Mouse (Mus musculus) cortical plate, adult 2 months (tissue): ENCODE results near the gene Gm4744.

ENCODE experiments used
- CTCF ChIP-seq: fragments of 200-500 bp; IDR thresholded peaks from 2 replicates; pipeline ENCODE4 v1.5.1; 2011; ENCODE audit warnings: mild to moderate bottlenecking, control low read depth, low read length; ENCODE audit not compliant: insufficient read depth; ENCODE audit errors: extremely low read depth
- POLR2A ChIP-seq: fragments of 200-500 bp; IDR thresholded peaks from 2 replicates; pipeline ENCODE4 v1.6.1; 2011; ENCODE audit warnings: mild to moderate bottlenecking, low read length, control low read depth; ENCODE audit not compliant: insufficient read depth; ENCODE audit errors: extremely low read depth

DNA sequence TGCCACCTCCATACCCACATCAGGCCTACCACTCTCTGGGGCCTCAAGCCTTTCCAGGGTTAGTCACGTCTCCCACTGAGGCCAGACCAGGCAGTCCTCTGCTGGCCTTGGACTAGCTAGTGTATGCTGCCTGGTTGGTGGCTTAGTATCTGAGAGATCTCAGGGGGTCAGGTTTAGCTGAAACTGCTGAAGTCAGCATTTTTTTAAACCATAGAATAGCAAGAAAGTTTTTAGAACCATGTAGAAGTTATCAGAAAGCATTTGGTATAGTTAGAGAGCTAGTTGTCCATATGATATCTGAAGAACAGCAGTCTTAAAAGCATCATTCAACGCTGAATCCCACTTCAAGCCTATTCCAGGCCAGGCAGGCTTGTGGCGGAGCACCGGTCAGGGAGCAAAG is 31.7 kb downstream of the Gm4744 start:
- TF ChIP-seq CTCF (no peak), POLR2A (no peak)
